Mouse (Mus musculus) spleen, postnatal 10 days (tissue): ENCODE data around the gene Cryba2.

Experiments used
- DNase-seq, 2 experiments: peaks; one replicate each; pipeline ENCODE4 v3.0.0; 2021 to 2022; ENCODE audit warnings: low spot score in 2 of 2

The Cryba2 gene

DNA sequence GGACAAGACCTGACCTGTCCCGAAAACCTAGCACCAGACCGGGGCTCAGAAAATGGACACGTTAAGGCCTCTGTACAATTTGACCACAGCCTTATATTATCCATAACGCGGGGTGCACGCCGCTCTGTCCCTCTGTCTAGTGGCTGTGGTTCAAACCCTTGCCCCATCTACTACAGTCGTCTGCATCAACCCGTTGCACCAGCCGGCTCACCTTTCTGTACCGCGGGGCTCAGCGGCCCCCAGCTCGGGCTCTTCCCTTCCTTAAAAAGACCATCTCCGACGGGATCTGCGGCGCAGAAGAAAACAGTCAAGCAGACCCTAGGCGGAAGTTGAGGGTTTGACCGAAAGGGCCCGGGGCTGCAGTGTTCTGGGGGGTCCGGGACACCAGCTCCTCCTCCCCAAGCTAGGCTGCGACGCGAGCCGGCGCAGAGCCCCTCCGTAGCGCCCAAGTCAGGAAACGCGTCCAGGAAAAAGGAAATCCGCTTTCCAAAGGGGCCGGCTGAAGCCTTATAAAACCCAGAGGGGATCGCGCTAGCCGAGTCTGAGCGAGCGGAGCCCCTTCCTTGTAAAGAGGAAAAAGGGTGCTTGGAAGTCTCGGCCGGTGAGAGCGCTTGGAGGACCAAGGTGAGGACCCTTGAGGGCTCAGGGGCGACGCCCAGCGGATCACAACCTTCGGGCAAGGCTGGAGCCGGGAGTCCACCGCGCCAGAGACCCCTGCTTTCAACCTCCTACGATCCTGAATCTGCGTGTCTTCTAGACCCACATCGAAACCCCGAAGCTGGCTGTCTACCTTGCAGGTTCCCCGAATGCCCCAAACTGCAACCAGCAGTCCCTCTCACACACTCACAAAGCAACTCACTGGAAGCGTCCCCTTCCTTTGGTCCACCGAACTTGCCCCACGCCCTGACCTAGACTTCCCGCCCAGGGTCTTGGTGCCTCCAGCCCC, 8.5 kb downstream of the Cryba2 start:
- DNase-seq, result no peak

DNA sequence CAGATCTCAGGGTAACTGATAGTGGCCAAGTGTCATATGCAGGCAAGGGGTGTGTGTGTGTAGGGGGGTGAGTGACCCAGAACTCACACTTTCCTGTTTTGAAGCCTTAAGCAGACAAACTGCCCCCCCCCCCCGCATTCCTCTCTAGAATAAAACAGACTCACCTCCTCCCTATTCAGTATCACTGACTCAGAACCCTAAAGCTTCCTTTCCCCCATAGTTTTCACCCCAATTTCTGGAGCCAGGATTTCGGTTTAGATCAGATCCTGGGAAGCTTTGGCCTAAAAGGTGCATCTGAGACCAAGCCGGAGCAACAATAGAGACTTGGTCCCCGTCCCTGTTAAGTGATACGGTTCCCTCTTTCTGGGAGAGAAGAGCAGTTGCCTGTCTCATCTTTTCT, 9.5 kb downstream of the Cryba2 start:
- DNase-seq, result no peak

- no peak for DNase-seq
These were observed 10.1 kb downstream of the Cryba2 start for GRCm38 (mm10) chr1:74882828-74883227.

GRCm38 (mm10) chr1:74882055-74882734, 10.7 kb downstream of the Cryba2 start:
- DNase-seq, result no peak

DNA sequence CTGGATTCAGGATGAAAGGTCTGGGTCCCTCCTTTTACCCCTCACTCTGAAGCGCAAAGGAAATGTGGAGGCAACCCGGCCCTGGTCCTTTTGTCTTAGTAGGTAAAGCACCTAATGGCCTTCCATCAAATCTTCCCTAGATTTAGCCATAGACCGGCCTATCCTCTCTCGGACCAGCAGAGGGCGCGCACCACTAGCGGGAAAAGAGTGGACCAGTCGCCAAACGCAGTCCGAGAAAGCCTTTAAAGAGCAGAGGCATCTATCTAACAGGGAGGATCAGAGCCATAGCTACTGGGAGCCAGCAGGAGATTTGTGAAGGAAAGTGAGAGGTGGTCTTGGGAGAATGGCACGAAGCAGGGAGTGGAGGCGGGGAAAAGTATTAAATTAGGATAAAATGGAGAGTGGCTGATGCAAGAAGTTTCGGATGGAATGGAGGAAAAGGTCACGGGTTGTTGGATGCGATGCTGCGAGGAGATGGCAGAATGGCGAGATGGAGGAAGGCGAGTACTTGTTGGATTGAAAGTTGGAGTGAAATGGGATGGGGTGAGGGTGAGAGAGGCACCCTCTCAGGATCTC, 12.1 kb downstream of the Cryba2 start:
- DNase-seq, result peak in 1 of 2 experiments; percentile 72

DNA sequence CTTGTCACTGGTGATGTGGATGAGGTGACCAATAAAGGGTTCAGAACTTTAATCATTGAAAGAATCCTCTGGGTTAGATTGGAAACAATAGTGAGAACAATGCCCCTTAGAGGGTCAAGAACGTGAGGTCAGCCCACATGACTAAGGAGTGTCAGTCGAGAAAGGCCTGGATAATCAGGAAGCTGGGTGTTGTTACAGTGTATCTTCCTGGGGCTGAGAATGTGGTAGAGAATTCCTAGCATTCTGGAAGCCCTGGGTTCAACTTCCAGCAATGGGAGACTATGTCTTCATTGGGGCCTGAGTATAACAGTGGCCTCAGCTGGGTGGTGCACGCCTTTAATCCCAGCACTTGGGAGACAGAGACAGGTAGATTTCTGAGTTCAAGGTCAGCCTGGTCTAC, 15.7 kb downstream of the Cryba2 start:
- no peak for DNase-seq

- DNase-seq, result no peak
These were observed 20.7 kb downstream of the Cryba2 start for GRCm38 (mm10) chr1:74872218-74872617.

DNA sequence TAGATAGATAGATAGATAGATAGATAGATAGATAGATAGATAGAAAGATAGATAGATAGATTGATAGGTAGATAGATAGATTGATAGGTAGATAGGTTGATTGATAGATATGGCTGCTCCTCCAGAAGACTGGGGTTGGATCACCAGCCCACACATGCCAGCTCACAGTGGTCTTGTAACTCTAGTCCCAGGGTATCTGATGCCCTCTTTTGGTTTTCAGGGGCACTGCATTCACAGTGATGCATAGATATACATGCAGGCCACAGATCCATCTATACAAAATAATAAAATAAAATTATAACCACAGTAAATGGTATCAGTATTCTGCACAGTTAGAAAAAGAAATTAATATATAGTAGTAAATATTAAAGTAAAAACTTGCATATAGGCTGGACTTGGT, 31.2 kb downstream of the Cryba2 start:
- no peak for DNase-seq

- DNase-seq, result no peak
These were observed 33.5 kb downstream of the Cryba2 start for GRCm38 (mm10) chr1:74859223-74859984.

DNA sequence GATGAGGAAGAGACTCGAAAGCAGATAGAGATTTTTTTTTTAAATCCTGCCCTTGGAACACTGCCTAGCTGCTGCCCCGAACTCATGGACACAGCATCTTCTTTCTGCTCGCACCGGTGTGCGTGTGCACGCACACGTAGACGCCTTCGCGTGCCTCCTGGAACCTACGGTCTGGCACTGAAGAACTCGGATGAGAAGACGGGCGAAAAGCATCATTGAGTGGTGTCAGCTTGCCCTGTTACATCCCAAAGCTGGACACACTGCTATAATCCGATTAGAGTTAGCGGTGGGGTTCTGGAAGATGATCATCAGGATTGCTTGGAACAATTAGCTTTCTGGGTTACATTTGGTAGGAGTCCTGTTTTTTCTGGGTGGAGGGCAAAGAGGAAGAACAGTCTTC, 34.1 kb downstream of the Cryba2 start:
- no peak for DNase-seq

DNA sequence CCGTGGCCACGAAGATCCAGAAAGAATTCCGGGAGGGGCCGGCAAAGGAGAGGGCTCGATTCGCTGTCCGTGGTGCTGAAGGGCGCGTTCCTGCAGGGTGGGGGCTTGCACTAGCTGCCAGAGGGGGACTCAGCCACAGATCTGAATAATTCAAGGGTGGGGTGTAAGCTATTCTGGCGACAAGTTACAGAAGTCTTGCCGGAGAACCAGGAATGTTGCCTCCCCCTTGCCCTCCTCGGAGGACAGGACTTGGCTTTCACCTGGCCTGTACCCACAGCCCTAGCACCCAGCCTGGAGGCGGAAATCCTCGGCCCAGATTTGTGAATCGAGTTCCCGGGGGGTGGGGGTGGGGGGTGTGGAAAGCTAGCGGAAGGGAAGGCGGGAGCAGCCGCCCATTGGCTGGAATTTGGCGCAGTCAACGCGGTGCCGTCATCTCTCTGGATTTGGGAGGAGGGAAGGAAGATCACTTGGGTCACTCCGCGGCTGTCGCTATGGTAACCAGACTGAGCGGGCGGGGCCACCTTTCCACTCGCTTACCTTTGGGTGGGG, 34.7 kb downstream of the Cryba2 start:
- DNase-seq, result peak in 1 of 2 experiments; percentile 57

- DNase-seq, result no peak
These were observed 35.3 kb downstream of the Cryba2 start for GRCm38 (mm10) chr1:74857677-74858076.

DNA sequence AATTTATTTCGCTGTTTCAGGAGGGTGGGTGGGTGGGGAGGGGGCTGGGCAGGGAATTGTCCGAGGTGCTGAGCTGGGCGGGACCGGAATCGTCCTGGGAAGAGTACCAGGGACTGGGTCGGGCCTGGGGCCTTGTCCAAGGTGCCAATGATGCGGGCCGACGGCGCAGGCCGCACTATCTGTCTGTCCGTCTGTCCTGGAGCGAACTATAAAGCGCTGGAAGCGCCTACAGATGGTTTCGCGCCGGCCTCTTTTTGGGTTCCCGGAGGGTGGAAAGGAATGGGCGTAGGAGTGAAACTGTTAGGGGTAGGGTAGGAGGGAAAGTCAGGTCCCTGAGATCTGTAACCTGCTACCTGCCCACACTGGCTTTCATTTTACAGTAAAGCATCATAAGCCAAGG, 35.7 kb downstream of the Cryba2 start:
- DNase-seq, result no peak

- no peak for DNase-seq
These were observed 36.2 kb downstream of the Cryba2 start for GRCm38 (mm10) chr1:74856791-74857190.

DNA sequence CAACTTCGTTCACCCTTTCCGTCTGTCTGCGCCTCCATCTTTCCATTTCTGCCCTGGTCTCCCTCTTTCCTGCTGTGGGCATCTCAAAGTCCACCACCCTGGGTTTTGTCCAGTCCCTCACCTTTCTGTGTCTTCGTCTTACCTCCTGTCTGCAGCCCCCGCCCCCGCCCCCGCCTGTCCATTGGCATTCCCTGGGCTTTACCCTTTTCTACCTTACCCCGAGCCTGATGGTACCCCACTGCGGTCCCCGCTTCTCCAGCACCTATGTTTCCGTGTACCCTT, 36.6 kb downstream of the Cryba2 start:
- no peak for DNase-seq

DNA sequence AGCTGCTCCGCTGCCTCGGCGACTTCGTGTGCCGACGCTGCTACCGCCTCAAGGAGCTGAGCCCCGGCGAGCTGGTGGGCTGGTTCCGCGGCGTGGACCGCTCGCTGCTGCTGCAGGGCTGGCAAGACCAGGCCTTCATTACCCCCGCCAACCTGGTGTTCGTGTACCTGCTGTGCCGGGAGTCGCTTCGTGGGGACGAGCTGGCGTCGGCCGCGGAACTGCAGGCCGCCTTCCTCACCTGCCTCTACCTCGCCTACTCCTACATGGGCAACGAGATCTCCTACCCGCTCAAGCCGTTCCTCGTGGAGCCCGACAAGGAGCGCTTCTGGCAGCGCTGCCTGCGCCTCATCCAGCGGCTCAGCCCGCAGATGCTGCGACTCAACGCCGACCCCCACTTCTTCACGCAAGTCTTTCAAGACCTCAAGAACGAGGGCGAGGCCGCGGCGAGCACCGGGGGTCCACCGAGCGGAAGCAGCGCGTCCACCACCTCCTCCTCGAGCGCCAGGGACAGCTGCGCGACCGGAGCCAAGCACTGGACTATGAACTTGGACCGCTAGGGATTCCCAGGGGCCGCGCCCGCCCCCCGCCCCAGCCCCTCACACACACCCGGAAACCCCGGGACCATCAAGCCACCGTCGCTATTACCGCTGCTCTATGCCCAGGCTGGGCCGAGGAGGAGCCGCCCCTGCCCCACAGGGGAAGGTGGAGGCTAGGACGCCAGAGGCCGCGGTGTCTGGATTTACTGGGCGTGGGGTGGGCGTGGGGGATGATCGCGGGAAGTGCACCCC, 37.1 kb downstream of the Cryba2 start:
- peak in 1 of 2 experiments; percentile 19 for DNase-seq

GRCm38 (mm10) chr1:74855156-74855555, 37.8 kb downstream of the Cryba2 start:
- DNase-seq, result no peak

DNA sequence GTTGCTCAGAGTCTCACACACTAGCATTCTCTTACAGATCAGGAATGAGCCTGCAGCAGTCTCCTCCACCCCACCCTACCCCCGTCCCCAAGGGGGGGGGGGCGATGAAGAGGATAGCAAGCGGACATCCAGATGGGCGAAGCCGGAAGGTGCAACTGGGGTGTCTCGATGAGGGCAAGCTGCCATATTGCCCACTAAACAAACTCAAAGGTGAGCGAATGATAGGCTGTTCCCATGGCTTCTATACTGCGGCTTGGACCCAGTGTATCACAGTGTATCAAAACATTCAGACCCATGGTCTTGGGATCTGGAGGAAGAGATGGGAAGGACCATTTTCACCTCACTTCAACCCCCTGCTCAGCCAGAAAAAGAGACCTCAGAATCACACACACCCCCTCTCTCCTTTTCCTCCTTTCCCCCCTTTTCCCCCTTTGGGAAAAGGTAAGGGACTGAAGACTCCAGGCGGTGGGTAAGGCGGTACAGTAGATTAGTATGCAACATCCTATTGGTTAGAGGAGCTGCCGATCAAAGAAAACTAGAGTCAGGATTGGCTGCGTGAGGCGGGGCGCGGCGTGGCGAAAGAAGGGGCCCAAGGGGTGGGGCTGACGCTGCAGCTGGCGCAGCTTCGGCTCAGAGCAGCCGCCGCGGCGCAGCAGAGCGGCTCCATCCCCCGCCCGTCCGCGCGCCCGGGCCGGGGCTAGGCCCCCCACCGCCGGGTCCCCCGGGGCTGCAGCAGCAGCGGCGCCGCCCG, 38.5 kb downstream of the Cryba2 start, which contains the start of gene Cdk5r2:
Cdk5r2 (plus strand) TSS at position 629 of the 751 bp plus-strand sequence.
- peak; percentile 18 to 69 for DNase-seq

GRCm38 (mm10) chr1:74851001-74851775, 41.8 kb downstream of the Cryba2 start:
- DNase-seq, result no peak
